Mouse (Mus musculus): ENCODE data around the gene Rgs10.

- TF ChIP-seq CTCF (IDR thresholded peaks at IDR 0.05) (no peak), POLR2A (IDR thresholded peaks at IDR 0.05; ENCODE audit: insufficient read depth, low read depth, low read length) (no peak), EP300 (IDR thresholded peaks at IDR 0.05; ENCODE audit: insufficient read depth, low read depth, low read length) (no peak)
Observed at GRCm38 (mm10) chr7:128351176-128351575, 67.4 kb downstream of the Rgs10 start.

Data from heart, adult 2 months (tissue).